Mouse (Mus musculus): ENCODE measurements around the gene Gnaq. TPM values are rescaled to one million over a fixed set of nuclear protein-coding genes. Genes with fewer than 3 reads are reported as not detected.

Gnaq gene
- polyA plus RNA-seq, 1 experiment from 2014 or later: 10.1 TPM

DNA sequence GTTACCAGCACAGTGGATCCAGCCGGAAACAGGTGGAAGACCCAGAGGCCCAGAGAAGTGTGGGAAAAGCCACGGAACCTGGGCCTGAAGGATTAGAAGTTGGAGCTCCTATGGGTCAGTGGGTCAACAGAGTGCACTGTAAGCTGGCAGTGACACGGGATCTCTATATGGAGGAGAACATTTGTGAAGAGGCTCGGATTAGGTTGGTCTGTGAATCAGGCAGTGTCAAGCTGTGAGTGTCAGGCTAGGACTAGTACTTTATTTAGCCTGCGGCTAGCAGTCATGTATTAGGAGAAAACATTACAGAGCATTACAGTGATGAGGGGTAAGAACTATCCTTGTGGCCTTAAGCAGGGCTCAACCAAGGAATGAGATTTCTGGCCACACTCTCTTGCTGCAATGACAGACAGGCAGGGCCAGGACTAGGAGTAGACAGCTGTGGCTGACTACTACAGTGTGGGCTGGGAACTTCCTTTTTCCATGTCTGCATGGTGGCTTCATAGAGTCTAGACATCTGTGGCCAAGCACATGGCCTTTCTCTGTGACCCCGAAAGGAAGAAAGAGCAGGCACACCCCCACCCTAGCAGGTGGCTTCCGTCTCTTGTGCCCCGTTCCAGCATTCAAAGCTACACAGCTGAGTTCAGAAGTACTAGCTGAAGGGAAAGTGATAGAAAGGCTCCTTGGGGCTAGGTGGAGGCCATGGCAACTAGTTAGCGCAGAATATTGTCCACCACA lies 240.3 kb downstream of the Gnaq start:
- Histone ChIP-seq H3K9ac (ENCODE audit: low read length) (no peak overlapping the region), H3K4me1 (ENCODE audit: control insufficient read depth in 2 of 2, insufficient read depth in 2 of 2, low read length in 2 of 2) (peaks cover 8 to 33% of the 10 kb centered on the region in 2 experiments), H3K4me2 (ENCODE audit: low read length) (no peak overlapping the region), H3K9me3 (ENCODE audit: control insufficient read depth, low read length) (no peaks in the 10 kb centered on the region), H3K36me3 (ENCODE audit: control insufficient read depth, insufficient read depth, low read length) (0 out of 2 replicates have a peak, but pooled peaks cover under 1% of the 10 kb centered on the region), H3K27me3 (ENCODE audit: control insufficient read depth, insufficient read depth, low read length) (no peaks in the 10 kb centered on the region), H3K4me3 (ENCODE audit: control insufficient read depth in 1 of 2, insufficient read depth in 1 of 2, low read depth in 1 of 2, low read length in 2 of 2) (no peak overlapping the region), H3K27ac (replicated peaks in 1 of 2; ENCODE audit: control insufficient read depth in 1 of 2, insufficient read depth in 1 of 2, low read depth in 2 of 2, low read length in 2 of 2) (no peak overlapping the region)
- no peak for ATAC-seq (ENCODE audit: insufficient number of reproducible peaks, insufficient read depth, low FRiP score, low read depth)
- 73% methylated on average over 9 of the region's 9 CpGs for WGBS

DNA sequence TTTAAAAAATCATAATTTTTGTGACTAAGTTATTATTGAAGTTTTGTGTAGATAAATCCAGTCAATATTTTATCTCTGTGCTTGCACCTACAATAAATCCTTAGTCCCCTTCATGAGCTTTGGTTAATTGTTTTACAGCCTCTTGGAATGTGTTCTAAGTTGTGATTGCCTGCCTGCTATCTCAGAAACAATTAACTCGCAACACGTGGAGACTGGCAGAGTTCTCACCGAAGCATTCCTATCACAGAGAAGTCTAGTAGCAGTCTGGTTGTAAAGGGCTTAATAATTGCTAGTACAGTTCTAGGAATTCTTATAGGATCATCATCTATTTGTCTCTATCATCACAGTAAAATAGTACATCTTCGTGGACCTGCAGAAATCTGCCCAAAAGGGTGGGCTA lies 243.2 kb downstream of the Gnaq start:
- ATAC-seq (ENCODE audit: insufficient number of reproducible peaks, insufficient read depth, low FRiP score, low read depth): no peak
- 48% methylated on average over 4 of the region's 4 CpGs for WGBS
- 0 out of 2 replicates have a peak, but pooled peaks cover 6% of the 10 kb centered on the region for H3K36me3 ChIP-seq (ENCODE audit: control insufficient read depth, insufficient read depth, low read length)

DNA sequence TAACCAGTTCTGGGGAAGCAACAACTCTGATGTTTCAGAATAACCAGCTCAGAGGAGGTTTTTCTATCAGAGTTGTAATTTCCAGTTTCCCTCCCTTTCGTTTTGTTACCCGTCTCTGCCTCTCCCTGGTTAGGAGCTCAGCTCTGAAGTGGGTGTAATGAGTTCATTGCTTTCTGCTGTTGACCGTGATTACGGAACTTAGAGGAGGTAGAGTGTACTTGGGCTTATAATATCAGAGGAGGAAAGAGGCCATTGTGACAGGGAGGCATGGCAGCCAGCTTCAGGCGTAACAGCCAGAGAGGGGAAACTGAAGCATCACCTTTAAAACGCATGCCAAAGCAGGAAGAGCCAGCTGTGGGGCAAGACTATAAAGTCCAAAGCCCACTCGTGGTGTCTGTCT lies 245.9 kb downstream of the Gnaq start:
- Histone ChIP-seq H3K27ac (replicated peaks in 1 of 2; ENCODE audit: control insufficient read depth in 1 of 2, insufficient read depth in 1 of 2, low read depth in 2 of 2, low read length in 2 of 2) (no peak overlapping the region), H3K9me3 (ENCODE audit: control insufficient read depth, low read length) (no peaks in the 10 kb centered on the region), H3K4me3 (ENCODE audit: control insufficient read depth in 1 of 2, insufficient read depth in 1 of 2, low read depth in 1 of 2, low read length in 2 of 2) (no peak overlapping the region), H3K27me3 (ENCODE audit: control insufficient read depth, insufficient read depth, low read length) (no peaks in the 10 kb centered on the region), H3K4me1 (ENCODE audit: control insufficient read depth in 2 of 2, insufficient read depth in 2 of 2, low read length in 2 of 2) (peaks cover 5 to 11% of the 10 kb centered on the region in 2 experiments; a peak in 3 of 4 replicates), H3K4me2 (ENCODE audit: low read length) (no peak overlapping the region), H3K9ac (ENCODE audit: low read length) (no peak overlapping the region), H3K36me3 (ENCODE audit: control insufficient read depth, insufficient read depth, low read length) (peaks cover 16% of the 10 kb centered on the region)
- no peak for ATAC-seq (ENCODE audit: insufficient number of reproducible peaks, insufficient read depth, low FRiP score, low read depth)
- 76% methylated on average over 7 of the region's 7 CpGs for WGBS

More for the DNA sequence above, 243.2 kb downstream of the Gnaq start:
- Histone ChIP-seq H3K27ac (replicated peaks in 1 of 2; ENCODE audit: control insufficient read depth in 1 of 2, insufficient read depth in 1 of 2, low read depth in 2 of 2, low read length in 2 of 2) (no peak overlapping the region), H3K4me2 (ENCODE audit: low read length) (no peak overlapping the region), H3K9ac (ENCODE audit: low read length) (no peak overlapping the region), H3K4me1 (ENCODE audit: control insufficient read depth in 2 of 2, insufficient read depth in 2 of 2, low read length in 2 of 2) (peaks cover 13 to 31% of the 10 kb centered on the region in 2 experiments), H3K4me3 (ENCODE audit: control insufficient read depth in 1 of 2, insufficient read depth in 1 of 2, low read depth in 1 of 2, low read length in 2 of 2) (no peak overlapping the region), H3K27me3 (ENCODE audit: control insufficient read depth, insufficient read depth, low read length) (no peaks in the 10 kb centered on the region), H3K9me3 (ENCODE audit: control insufficient read depth, low read length) (no peaks in the 10 kb centered on the region)

DNA sequence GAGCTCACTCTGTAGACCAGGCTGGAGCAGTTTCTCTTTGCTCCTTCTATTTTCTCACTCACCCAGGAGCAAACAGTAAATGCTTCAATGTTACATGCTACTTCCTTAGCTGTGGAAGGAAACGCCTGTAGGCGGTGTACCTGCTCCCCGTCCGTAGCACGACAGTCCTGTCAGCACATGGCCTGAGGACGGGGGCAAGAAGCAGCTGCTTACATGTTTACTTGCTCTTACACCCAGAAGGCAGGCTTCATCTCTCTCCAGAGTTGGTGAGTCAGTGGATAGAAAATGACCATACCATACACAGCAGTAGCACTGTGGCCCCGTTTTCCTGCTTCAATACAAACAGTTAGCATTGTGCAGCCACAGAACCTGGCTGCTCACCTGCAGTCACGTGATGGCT lies 247.1 kb downstream of the Gnaq start:
- peaks cover 27% of the 10 kb centered on the region for H3K36me3 ChIP-seq (ENCODE audit: control insufficient read depth, insufficient read depth, low read length)
- H3K4me2 ChIP-seq (ENCODE audit: low read length): no peak overlapping the region
- no peaks in the 10 kb centered on the region for H3K9me3 ChIP-seq (ENCODE audit: control insufficient read depth, low read length)
- peaks cover 5 to 10% of the 10 kb centered on the region in 2 experiments; a peak in 2 of 4 replicates for H3K4me1 ChIP-seq (ENCODE audit: control insufficient read depth in 2 of 2, insufficient read depth in 2 of 2, low read length in 2 of 2)
- H3K9ac ChIP-seq (ENCODE audit: low read length): no peak overlapping the region
- no peaks in the 10 kb centered on the region for H3K27me3 ChIP-seq (ENCODE audit: control insufficient read depth, insufficient read depth, low read length)
- no peak overlapping the region for H3K4me3 ChIP-seq (ENCODE audit: control insufficient read depth in 1 of 2, insufficient read depth in 1 of 2, low read depth in 1 of 2, low read length in 2 of 2)
- no peak overlapping the region for H3K27ac ChIP-seq (replicated peaks in 1 of 2; ENCODE audit: control insufficient read depth in 1 of 2, insufficient read depth in 1 of 2, low read depth in 2 of 2, low read length in 2 of 2)
- ATAC-seq (ENCODE audit: insufficient number of reproducible peaks, insufficient read depth, low FRiP score, low read depth): no peak
- 43% methylated on average over 8 of the region's 8 CpGs for WGBS

DNA sequence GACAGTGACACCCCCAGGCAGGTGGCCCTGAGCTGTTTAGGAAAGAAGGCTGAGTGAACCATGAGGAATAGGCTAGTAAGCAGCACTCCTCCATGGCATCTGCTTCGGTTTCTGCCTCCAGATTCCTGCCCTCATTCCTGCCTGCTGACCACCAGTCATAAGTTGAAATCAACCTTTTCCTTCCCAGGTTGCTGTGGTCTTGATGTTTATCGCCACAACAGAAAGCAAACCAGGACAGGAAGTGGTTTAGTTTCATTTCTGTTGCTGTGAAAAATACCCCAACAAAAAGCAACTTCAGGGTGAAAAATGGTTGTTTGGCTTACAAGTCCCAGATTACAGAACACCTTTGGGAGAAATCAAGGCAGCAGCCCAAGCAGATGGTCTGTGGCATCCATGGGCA lies 249.8 kb downstream of the Gnaq start:
- no peak for ATAC-seq (ENCODE audit: insufficient number of reproducible peaks, insufficient read depth, low FRiP score, low read depth)
- Histone ChIP-seq H3K9ac (ENCODE audit: low read length) (no peak overlapping the region), H3K36me3 (ENCODE audit: control insufficient read depth, insufficient read depth, low read length) (peaks cover 33% of the 10 kb centered on the region), H3K4me1 (ENCODE audit: control insufficient read depth in 2 of 2, insufficient read depth in 2 of 2, low read length in 2 of 2) (peaks cover 5 to 9% of the 10 kb centered on the region in 2 experiments; a peak in 2 of 4 replicates), H3K27ac (replicated peaks in 1 of 2; ENCODE audit: control insufficient read depth in 1 of 2, insufficient read depth in 1 of 2, low read depth in 2 of 2, low read length in 2 of 2) (no peak overlapping the region), H3K4me2 (ENCODE audit: low read length) (no peak overlapping the region), H3K4me3 (ENCODE audit: control insufficient read depth in 1 of 2, insufficient read depth in 1 of 2, low read depth in 1 of 2, low read length in 2 of 2) (no peak overlapping the region), H3K27me3 (ENCODE audit: control insufficient read depth, insufficient read depth, low read length) (no peaks in the 10 kb centered on the region), H3K9me3 (ENCODE audit: control insufficient read depth, low read length) (no peaks in the 10 kb centered on the region)
- 85% methylated on average over 2 of the region's 2 CpGs for WGBS

DNA sequence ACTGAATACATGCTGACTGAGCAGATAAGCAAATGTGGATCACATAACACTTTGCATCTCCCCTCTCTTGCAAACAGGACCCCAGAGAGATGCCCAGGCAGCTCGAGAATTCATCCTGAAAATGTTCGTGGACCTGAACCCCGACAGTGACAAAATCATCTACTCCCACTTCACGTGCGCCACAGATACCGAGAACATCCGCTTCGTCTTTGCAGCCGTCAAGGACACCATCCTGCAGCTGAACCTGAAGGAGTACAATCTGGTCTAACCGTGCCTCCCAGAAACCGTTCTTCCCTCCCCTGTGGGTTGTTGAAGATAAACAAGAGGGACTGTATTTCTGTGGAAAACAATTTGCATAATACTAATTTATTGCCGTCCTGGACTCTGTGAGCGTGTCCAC lies 250.5 kb downstream of the Gnaq start:
- 76% methylated on average over 13 of the region's 13 CpGs for WGBS
- no peak for ATAC-seq (ENCODE audit: insufficient number of reproducible peaks, insufficient read depth, low FRiP score, low read depth)

DNA sequence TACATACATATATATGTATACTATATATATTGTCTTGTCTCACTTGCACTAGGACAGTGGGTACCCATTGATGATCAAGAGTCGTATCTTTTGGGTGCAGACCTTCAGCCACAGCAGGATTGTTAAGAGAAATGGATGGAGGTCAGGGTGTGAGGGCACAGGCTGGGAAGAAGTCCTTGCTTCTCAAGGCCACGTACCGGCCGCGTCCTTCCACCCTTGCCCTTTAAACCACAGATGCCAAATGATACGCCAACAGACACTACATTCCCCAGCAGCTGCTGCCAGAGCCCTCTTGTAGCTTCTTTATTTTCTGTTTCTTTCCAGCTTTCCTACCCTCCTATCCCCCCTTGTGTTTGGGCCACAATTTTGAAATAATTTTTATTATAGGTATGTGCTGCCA lies 251.5 kb downstream of the Gnaq start:
- no peaks in the 10 kb centered on the region for H3K9me3 ChIP-seq (ENCODE audit: control insufficient read depth, low read length)
- 90% methylated on average over 6 of the region's 6 CpGs for WGBS
- no peak overlapping the region for H3K4me3 ChIP-seq (ENCODE audit: control insufficient read depth in 1 of 2, insufficient read depth in 1 of 2, low read depth in 1 of 2, low read length in 2 of 2)
- no peak for ATAC-seq (ENCODE audit: insufficient number of reproducible peaks, insufficient read depth, low FRiP score, low read depth)
- no peak overlapping the region for H3K9ac ChIP-seq (ENCODE audit: low read length)
- H3K36me3 ChIP-seq (ENCODE audit: control insufficient read depth, insufficient read depth, low read length): peaks cover 33% of the 10 kb centered on the region
- no peak overlapping the region for H3K4me2 ChIP-seq (ENCODE audit: low read length)
- no peak overlapping the region for H3K27ac ChIP-seq (replicated peaks in 1 of 2; ENCODE audit: control insufficient read depth in 1 of 2, insufficient read depth in 1 of 2, low read depth in 2 of 2, low read length in 2 of 2)
- H3K27me3 ChIP-seq (ENCODE audit: control insufficient read depth, insufficient read depth, low read length): no peaks in the 10 kb centered on the region
- peaks cover 4 to 5% of the 10 kb centered on the region in 2 experiments; a peak in 2 of 4 replicates for H3K4me1 ChIP-seq (ENCODE audit: control insufficient read depth in 2 of 2, insufficient read depth in 2 of 2, low read length in 2 of 2)

More for the DNA sequence above, 250.5 kb downstream of the Gnaq start:
- H3K4me3 ChIP-seq (ENCODE audit: control insufficient read depth in 1 of 2, insufficient read depth in 1 of 2, low read depth in 1 of 2, low read length in 2 of 2): no peak overlapping the region
- H3K27ac ChIP-seq (replicated peaks in 1 of 2; ENCODE audit: control insufficient read depth in 1 of 2, insufficient read depth in 1 of 2, low read depth in 2 of 2, low read length in 2 of 2): no peak overlapping the region
- H3K9me3 ChIP-seq (ENCODE audit: control insufficient read depth, low read length): no peaks in the 10 kb centered on the region
- no peak overlapping the region for H3K9ac ChIP-seq (ENCODE audit: low read length)
- H3K4me2 ChIP-seq (ENCODE audit: low read length): no peak overlapping the region
- H3K4me1 ChIP-seq (ENCODE audit: control insufficient read depth in 2 of 2, insufficient read depth in 2 of 2, low read length in 2 of 2): peaks cover 5 to 9% of the 10 kb centered on the region in 2 experiments; a peak in 2 of 4 replicates
- no peaks in the 10 kb centered on the region for H3K27me3 ChIP-seq (ENCODE audit: control insufficient read depth, insufficient read depth, low read length)
- H3K36me3 ChIP-seq (ENCODE audit: control insufficient read depth, insufficient read depth, low read length): peaks cover 36% of the 10 kb centered on the region

Measured in heart, embryonic 14.5 days (tissue).